Mouse (Mus musculus): ENCODE data around the gene Obp2a.

DNA sequence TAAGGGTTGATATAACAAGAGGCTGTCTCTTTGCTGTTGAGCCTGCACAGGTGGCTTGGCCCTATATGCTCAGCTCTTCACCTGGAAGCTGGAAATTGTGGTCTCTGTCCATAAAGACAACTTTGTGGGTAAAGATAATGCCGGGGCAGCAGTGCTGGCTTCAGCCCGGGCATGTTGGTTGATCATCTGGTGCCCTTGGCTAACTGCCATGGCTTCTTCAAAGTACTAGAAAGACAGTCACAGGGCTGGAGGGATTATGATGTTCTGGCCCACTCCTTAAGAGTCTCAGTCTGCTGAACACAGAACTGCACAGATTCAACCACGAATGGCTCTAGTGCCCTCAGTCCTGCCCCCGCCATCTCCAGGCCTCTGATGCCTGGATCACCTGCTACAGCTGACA, 42.6 kb upstream of the Obp2a start:
- TF ChIP-seq CTCF (IDR thresholded peaks at IDR 0.05; ENCODE audit: borderline replicate concordance, insufficient read depth, low read length) (no peak), POLR2A (IDR thresholded peaks at IDR 0.05; ENCODE audit: low read depth, low read length) (no peak)

All from embryonic fibroblast, embryonic 13.5 days (primary cell).